Mouse (Mus musculus) pancreas, adult 10 weeks (tissue): ENCODE data around the gene Abca15. TPM values are rescaled to one million over a fixed set of nuclear protein-coding genes. Genes with fewer than 3 reads are reported as not detected.

ENCODE experiments used
- polyA plus RNA-seq: library from polyadenylated mRNA; stranded (reverse); fragments of 350-450 nt; fragmentation: Illumina TruSeq; extraction: RNeasy Lipid Tissue Mini Kit (QIAGEN cat#74804); gene quantifications from one replicate; pipeline ENCODE4 v1.2.3, GENCODE M21; 2015; ENCODE audit warnings: low read depth, low replicate concordance; ENCODE audit not compliant: insufficient read depth

Abca15 gene
- not detected for polyA plus RNA-seq

GRCm38 (mm10) chr7:120328087-120328793 lies at the start of gene Abca15:
Gene Abca15 (plus strand): TSS chr7:120328670.

GRCm38 (mm10) chr7:120409447-120409846 lies 81.0 kb downstream of the Abca15 start, which contains the start of gene Abca16:
Gene Abca16 (plus strand): TSS chr7:120409647.

Other genes starting within 250 kb of the Abca15 start
- not detected for gene Dnah3, start 233.4 kb upstream of the Abca15 start, polyA plus RNA-seq
- 9.1 TPM for gene Tmem159, start 226.3 kb upstream of the Abca15 start, polyA plus RNA-seq
- gene Zp2, start 183.4 kb upstream of the Abca15 start, polyA plus RNA-seq: not detected
- 0.94 TPM for gene Anks4b, start 154.8 kb upstream of the Abca15 start, polyA plus RNA-seq
- gene Crym, start 126.6 kb upstream of the Abca15 start, polyA plus RNA-seq: 2.9 TPM
- gene Abca14, start 124.7 kb upstream of the Abca15 start, polyA plus RNA-seq: not detected
- gene Abca16, start 81.0 kb downstream of the Abca15 start, polyA plus RNA-seq: not detected